Mouse (Mus musculus) embryonic facial prominence, embryonic 11.5 days (tissue): Measurements from ENCODE around the gene Ssh2. TPM values are rescaled to one million over a fixed set of nuclear protein-coding genes. Genes with fewer than 3 reads are reported as not detected.

Experiments
- ATAC-seq: fragments of 200-750 bp; cut with Nextera tagmentation; replicated peaks from 2 replicates; pipeline ENCODE4 v1.8.0; 2017; ENCODE audit warnings: low read depth; ENCODE audit not compliant: insufficient number of reproducible peaks, low FRiP score, low TSS enrichment
- DNase-seq: peaks from one replicate; pipeline ENCODE4 v3.0.0-alpha.2; 2015; ENCODE audit warnings: low spot score
- H3K27ac ChIP-seq: fragments of 300-500 bp; sonication (generic); replicated peaks from 2 replicates; pipeline ENCODE4 v1.5.1; 2014; ENCODE audit warnings: mild to moderate bottlenecking, low read depth, low read length, control low read depth
- H3K27me3 ChIP-seq: fragments of 300-500 bp; sonication (generic); 2 replicates; pipeline ENCODE4 v1.6.1; 2014; ENCODE audit warnings: mild to moderate bottlenecking, low read length, moderate library complexity, mixed read lengths; ENCODE audit not compliant: control insufficient read depth, insufficient read depth
- H3K36me3 ChIP-seq: fragments of 300-500 bp; sonication (generic); replicated peaks from 2 replicates; pipeline ENCODE4 v1.6.1; 2014; ENCODE audit warnings: low read depth, mild to moderate bottlenecking, low read length, moderate library complexity, mixed read lengths; ENCODE audit not compliant: control insufficient read depth, insufficient read depth
- H3K4me1 ChIP-seq: fragments of 300-500 bp; sonication (generic); 2 replicates; pipeline ENCODE4 v1.6.1; 2014; ENCODE audit warnings: low read length, mixed read lengths; ENCODE audit not compliant: control insufficient read depth, insufficient read depth
- H3K4me2 ChIP-seq: fragments of 300-500 bp; sonication (generic); 2 replicates; pipeline ENCODE4 v1.6.1; 2014; ENCODE audit warnings: low read depth, mild to moderate bottlenecking, control low read depth, low read length, moderate library complexity
- H3K4me3 ChIP-seq: fragments of 300-500 bp; sonication (generic); 2 replicates; pipeline ENCODE4 v1.5.1; 2014; ENCODE audit warnings: low read depth, low read length, control low read depth
- H3K9ac ChIP-seq: fragments of 300-500 bp; sonication (generic); replicated peaks from 2 replicates; pipeline ENCODE4 v1.6.1; 2014; ENCODE audit warnings: mild to moderate bottlenecking, control low read depth, low read length
- H3K9me3 ChIP-seq: fragments of 300-500 bp; sonication (generic); replicated peaks from 2 replicates; pipeline ENCODE4 v1.6.1; 2016; ENCODE audit warnings: mild to moderate bottlenecking, low read length, inconsistent platforms, mixed read lengths; ENCODE audit not compliant: control insufficient read depth
- WGBS: fragments of 180-500 bp; shearing (Covaris S2); extraction: QIAGEN DNeasy Blood & Tissue Kit; methylation state at CpG from one replicate; pipeline ENCODE4 v1.1.7; 2014; 5-methylcytosine and 5-hydroxymethylcytosine counted together
- polyA plus RNA-seq: library from polyadenylated mRNA; unstranded; fragments of >200 nt; fragmentation: Nextera tagmentation; extraction: Ambion mirVana; gene quantifications from 2 replicates; pipeline ENCODE4 v1.2.1, GENCODE M21; 2014

The Ssh2 gene
- polyA plus RNA-seq, 1 experiment from 2014 or later: 10.0 TPM

- Histone ChIP-seq H3K4me1 (no peaks in the 10 kb centered on the region), H3K4me2 (no peak overlapping the region), H3K9me3 (no peaks in the 10 kb centered on the region), H3K27me3 (no peaks in the 10 kb centered on the region), H3K27ac (no peak overlapping the region), H3K9ac (no peak overlapping the region), H3K4me3 (no peak overlapping the region), H3K36me3 (no peaks in the 10 kb centered on the region)
- ATAC-seq (no peak), DNase-seq (no peak)
- 70% methylated on average over 2 of the region's 2 CpGs for WGBS
Measured at GRCm38 (mm10) chr11:77184926-77185325, 31.2 kb upstream of the Ssh2 start.

GRCm38 (mm10) chr11:77188868-77189267, 27.2 kb upstream of the Ssh2 start, which contains the start of gene Efcab5:
Gene Efcab5, minus strand, starts transcription at chr11:77188968.
- no peaks in the 10 kb centered on the region for H3K36me3 ChIP-seq
- no peaks in the 10 kb centered on the region for H3K4me1 ChIP-seq
- H3K27ac ChIP-seq: no peak within 1 kb of the TSS
- no peak within 1 kb of the TSS for H3K4me2 ChIP-seq
- H3K9me3 ChIP-seq: no peaks in the 10 kb centered on the region
- DNase-seq: no peak
- no peaks in the 10 kb centered on the region for H3K27me3 ChIP-seq
- 81% methylated on average over 6 of the region's 6 CpGs for WGBS
- H3K9ac ChIP-seq: no peak within 1 kb of the TSS
- no peak for ATAC-seq
- no peak within 1 kb of the TSS for H3K4me3 ChIP-seq

- Histone ChIP-seq H3K27me3 (no peaks in the 10 kb centered on the region), H3K4me3 (no peak overlapping the region), H3K27ac (no peak overlapping the region), H3K4me2 (no peak overlapping the region), H3K4me1 (no peaks in the 10 kb centered on the region), H3K9me3 (no peaks in the 10 kb centered on the region), H3K9ac (no peak overlapping the region), H3K36me3 (no peaks in the 10 kb centered on the region)
- no peak for ATAC-seq
- WGBS: 69% methylated on average over 5 of the region's 5 CpGs
- DNase-seq: no peak
Measured at GRCm38 (mm10) chr11:77193410-77193809, 22.7 kb upstream of the Ssh2 start.

- Histone ChIP-seq H3K27me3 (no peaks in the 10 kb centered on the region), H3K9ac (no peak overlapping the region), H3K27ac (no peak overlapping the region), H3K4me3 (no peak overlapping the region), H3K4me1 (no peaks in the 10 kb centered on the region), H3K9me3 (no peaks in the 10 kb centered on the region), H3K36me3 (no peaks in the 10 kb centered on the region), H3K4me2 (no peak overlapping the region)
- 47% methylated on average over 6 of the region's 6 CpGs for WGBS
- peak; percentile 65 for DNase-seq
- no peak for ATAC-seq
Measured at GRCm38 (mm10) chr11:77193941-77194553, 22.0 kb upstream of the Ssh2 start.

GRCm38 (mm10) chr11:77194762-77195161, 21.3 kb upstream of the Ssh2 start:
- no peak overlapping the region for H3K27ac ChIP-seq
- DNase-seq (no peak), ATAC-seq (no peak)
- H3K9ac ChIP-seq: no peak overlapping the region
- H3K9me3 ChIP-seq: no peaks in the 10 kb centered on the region
- H3K4me3 ChIP-seq: no peak overlapping the region
- no peaks in the 10 kb centered on the region for H3K27me3 ChIP-seq
- no peak overlapping the region for H3K4me2 ChIP-seq
- H3K4me1 ChIP-seq: no peaks in the 10 kb centered on the region
- WGBS: 51% methylated on average over 1 of the region's 1 CpGs
- no peaks in the 10 kb centered on the region for H3K36me3 ChIP-seq

GRCm38 (mm10) chr11:77195360-77196109, 20.6 kb upstream of the Ssh2 start:
- DNase-seq: no peak

GRCm38 (mm10) chr11:77196181-77197143, 19.6 kb upstream of the Ssh2 start:
- no peak overlapping the region for H3K9ac ChIP-seq
- ATAC-seq (no peak), DNase-seq (no peak)
- no peaks in the 10 kb centered on the region for H3K4me1 ChIP-seq
- H3K27ac ChIP-seq: no peak overlapping the region
- H3K36me3 ChIP-seq: no peaks in the 10 kb centered on the region
- H3K9me3 ChIP-seq: no peaks in the 10 kb centered on the region
- no peak overlapping the region for H3K4me3 ChIP-seq
- no peak overlapping the region for H3K4me2 ChIP-seq
- 28% methylated on average over 4 of the region's 4 CpGs for WGBS
- H3K27me3 ChIP-seq: no peaks in the 10 kb centered on the region

More at GRCm38 (mm10) chr11:77195360-77196109, 20.6 kb upstream of the Ssh2 start:
- ATAC-seq: no peak
- Histone ChIP-seq H3K27me3 (no peaks in the 10 kb centered on the region), H3K27ac (no peak overlapping the region), H3K4me2 (no peak overlapping the region), H3K9me3 (no peaks in the 10 kb centered on the region), H3K4me3 (no peak overlapping the region), H3K4me1 (no peaks in the 10 kb centered on the region), H3K36me3 (no peaks in the 10 kb centered on the region), H3K9ac (no peak overlapping the region)
- 80% methylated on average over 11 of the region's 11 CpGs for WGBS
